Mouse (Mus musculus): Measurements from ENCODE around the gene Smoc1.

The Smoc1 gene

GRCm38 (mm10) chr12:81080345-81080744 is 53.7 kb downstream of the Smoc1 start:
- 66% methylated on average over 5 of the region's 5 CpGs for WGBS

- WGBS, result 89% methylated on average over 3 of the region's 3 CpGs
Measured at GRCm38 (mm10) chr12:81081031-81081430, 54.4 kb downstream of the Smoc1 start.

GRCm38 (mm10) chr12:81083146-81083545 is 56.5 kb downstream of the Smoc1 start:
- WGBS, result 95% methylated on average over 5 of the region's 5 CpGs

- WGBS, result 59% methylated on average over 1 of the region's 1 CpGs
Measured at GRCm38 (mm10) chr12:81085244-81085643, 58.6 kb downstream of the Smoc1 start.

GRCm38 (mm10) chr12:81088131-81088530 is 61.5 kb downstream of the Smoc1 start:
- WGBS, result 84% methylated on average over 5 of the region's 5 CpGs

GRCm38 (mm10) chr12:81091641-81092040 is 65.0 kb downstream of the Smoc1 start:
- 88% methylated on average over 5 of the region's 5 CpGs for WGBS

GRCm38 (mm10) chr12:81092641-81093040 is 66.0 kb downstream of the Smoc1 start:
- 76% methylated on average over 3 of the region's 3 CpGs for WGBS

- WGBS, result 90% methylated on average over 7 of the region's 7 CpGs
Measured at GRCm38 (mm10) chr12:81093211-81093610, 66.6 kb downstream of the Smoc1 start.

GRCm38 (mm10) chr12:81094766-81095405 is 68.3 kb downstream of the Smoc1 start:
- 78% methylated on average over 11 of the region's 11 CpGs for WGBS

GRCm38 (mm10) chr12:81097267-81097666 is 70.7 kb downstream of the Smoc1 start:
- 92% methylated on average over 7 of the region's 7 CpGs for WGBS

GRCm38 (mm10) chr12:81097738-81098137 is 71.1 kb downstream of the Smoc1 start:
- 85% methylated on average over 4 of the region's 4 CpGs for WGBS

- 85% methylated on average over 5 of the region's 5 CpGs for WGBS
Measured at GRCm38 (mm10) chr12:81099161-81099560, 72.6 kb downstream of the Smoc1 start.

- WGBS, result 86% methylated on average over 7 of the region's 7 CpGs
Measured at GRCm38 (mm10) chr12:81101691-81102090, 75.1 kb downstream of the Smoc1 start.

- WGBS, result 93% methylated on average over 14 of the region's 14 CpGs
Measured at GRCm38 (mm10) chr12:81104546-81104945, 77.9 kb downstream of the Smoc1 start.

GRCm38 (mm10) chr12:81105721-81106633 is 79.4 kb downstream of the Smoc1 start:
- 73% methylated on average over 12 of the region's 12 CpGs for WGBS

GRCm38 (mm10) chr12:81107278-81108100 is 80.9 kb downstream of the Smoc1 start:
- WGBS, result 90% methylated on average over 14 of the region's 14 CpGs

- 70% methylated on average over 7 of the region's 7 CpGs for WGBS
Measured at GRCm38 (mm10) chr12:81108600-81109011, 82.0 kb downstream of the Smoc1 start.

- 85% methylated on average over 3 of the region's 3 CpGs for WGBS
Measured at GRCm38 (mm10) chr12:81110006-81110405, 83.4 kb downstream of the Smoc1 start.

- WGBS, result 98% methylated on average over 4 of the region's 4 CpGs
Measured at GRCm38 (mm10) chr12:81112321-81112720, 85.7 kb downstream of the Smoc1 start.

- 89% methylated on average over 3 of the region's 3 CpGs for WGBS
Measured at GRCm38 (mm10) chr12:81126842-81127241, 100.2 kb downstream of the Smoc1 start.

- WGBS, result 95% methylated on average over 5 of the region's 5 CpGs
Measured at GRCm38 (mm10) chr12:81128693-81129092, 102.1 kb downstream of the Smoc1 start.

GRCm38 (mm10) chr12:81130692-81131091 is 104.1 kb downstream of the Smoc1 start:
- 46% methylated on average over 3 of the region's 3 CpGs for WGBS
